Mouse (Mus musculus): Measurements from ENCODE around the gene Ankrd34a.
"Not testable (repeated sequence)": the region's sequence is repeated elsewhere in the genome, so short reads cannot be mapped to it uniquely, and the experiment has no call there.

GRCm38 (mm10) chr3:96606007-96606406 is 9.6 kb downstream of the Ankrd34a start:
- not testable (repeated sequence) for TF ChIP-seq CTCF (IDR thresholded peaks at IDR 0.05; ENCODE audit: control insufficient read depth, insufficient read depth, insufficient read length); MAX (IDR thresholded peaks at IDR 0.05)

Data from C2C12 (cell line).